Mouse (Mus musculus): ENCODE results near the gene Foxm1. TPM values are rescaled to one million over a fixed set of nuclear protein-coding genes. Genes with fewer than 3 reads are reported as not detected.
A peak's percentile ranks its signal among the peaks of the same experiment; 100 is the strongest.

Foxm1 gene
- total and polyA plus RNA-seq, 3 experiments: 0.65 to 0.89 (median 0.80) TPM

- Histone ChIP-seq H3K27ac (no peak overlapping the region), H3K79me2 (replicated peaks; ENCODE audit: control insufficient read depth, insufficient read depth, low read length) (no peaks in the 10 kb centered on the region), H3K36me3 (ENCODE audit: control insufficient read depth, insufficient read depth, low read length) (no peaks in the 10 kb centered on the region), H3K9ac (ENCODE audit: low read depth, low read length) (no peak overlapping the region), H3K4me1 (ENCODE audit: control insufficient read depth, insufficient read depth, low read length) (peaks cover 2% of the 10 kb centered on the region), H3K4me3 (no peak overlapping the region), H3K27me3 (ENCODE audit: control insufficient read depth, insufficient read depth, low read length) (no peaks in the 10 kb centered on the region)
- no peak for DNase-seq
- 85% methylated on average over 3 of the region's 3 CpGs for WGBS
- no peak for TF ChIP-seq CTCF (IDR thresholded peaks at IDR 0.05)
- no peak for TF ChIP-seq POLR2A (IDR thresholded peaks at IDR 0.05; ENCODE audit: insufficient read depth, low read depth, low read length)
- no peak for TF ChIP-seq EP300 (IDR thresholded peaks at IDR 0.05; ENCODE audit: insufficient read depth, low read depth, low read length)
- intact Hi-C loops (cut with DNase I): no loop called here
These were observed 58.7 kb downstream of the Foxm1 start for GRCm38 (mm10) chr6:128421480-128421879.

GRCm38 (mm10) chr6:128423496-128424268 is 60.9 kb downstream of the Foxm1 start:
- WGBS: 46% methylated on average over 15 of the region's 16 CpGs
- H3K9ac ChIP-seq (ENCODE audit: low read depth, low read length): no peak overlapping the region
- H3K27ac ChIP-seq: peak overlapping the region; percentile 100
- TF ChIP-seq EP300 (IDR thresholded peaks at IDR 0.05; ENCODE audit: insufficient read depth, low read depth, low read length): no peak
- TF ChIP-seq POLR2A (IDR thresholded peaks at IDR 0.05; ENCODE audit: insufficient read depth, low read depth, low read length): no peak
- no peak for TF ChIP-seq CTCF (IDR thresholded peaks at IDR 0.05)
- no peak for DNase-seq
- peaks cover 2% of the 10 kb centered on the region for H3K4me1 ChIP-seq (ENCODE audit: control insufficient read depth, insufficient read depth, low read length)
- peak overlapping the region; percentile 81 for H3K4me3 ChIP-seq
- no peaks in the 10 kb centered on the region for H3K27me3 ChIP-seq (ENCODE audit: control insufficient read depth, insufficient read depth, low read length)
- no peaks in the 10 kb centered on the region for H3K79me2 ChIP-seq (replicated peaks; ENCODE audit: control insufficient read depth, insufficient read depth, low read length)
- intact Hi-C loops (cut with DNase I): no loop called here
- H3K36me3 ChIP-seq (ENCODE audit: control insufficient read depth, insufficient read depth, low read length): no peaks in the 10 kb centered on the region

GRCm38 (mm10) chr6:128424269-128425019 is 61.7 kb downstream of the Foxm1 start, which contains the start of gene Itfg2:
Gene Itfg2 (minus strand): TSS chr6:128424931.
- under 1% methylated on average over 42 of the region's 42 CpGs for WGBS
- peak within 1 kb of the TSS; percentile 80 for H3K9ac ChIP-seq (ENCODE audit: low read depth, low read length)
- DNase-seq: peak; percentile 95 to 97
- H3K27me3 ChIP-seq (ENCODE audit: control insufficient read depth, insufficient read depth, low read length): no peaks in the 10 kb centered on the region
- intact Hi-C loops (cut with DNase I): no loop called here
- peak within 1 kb of the TSS; percentile 100 for H3K27ac ChIP-seq
- TF ChIP-seq EP300 (IDR thresholded peaks at IDR 0.05; ENCODE audit: insufficient read depth, low read depth, low read length) (peak; percentile 52), POLR2A (IDR thresholded peaks at IDR 0.05; ENCODE audit: insufficient read depth, low read depth, low read length) (peak; percentile 95), CTCF (IDR thresholded peaks at IDR 0.05) (no peak)
- H3K4me3 ChIP-seq: peak within 1 kb of the TSS; percentile 81
- peaks cover 2% of the 10 kb centered on the region for H3K4me1 ChIP-seq (ENCODE audit: control insufficient read depth, insufficient read depth, low read length)
- no peaks in the 10 kb centered on the region for H3K79me2 ChIP-seq (replicated peaks; ENCODE audit: control insufficient read depth, insufficient read depth, low read length)
- H3K36me3 ChIP-seq (ENCODE audit: control insufficient read depth, insufficient read depth, low read length): no peaks in the 10 kb centered on the region

GRCm38 (mm10) chr6:128425046-128425445 is 62.3 kb downstream of the Foxm1 start:
- H3K36me3 ChIP-seq (ENCODE audit: control insufficient read depth, insufficient read depth, low read length): no peaks in the 10 kb centered on the region
- DNase-seq: no peak
- no peaks in the 10 kb centered on the region for H3K79me2 ChIP-seq (replicated peaks; ENCODE audit: control insufficient read depth, insufficient read depth, low read length)
- H3K27ac ChIP-seq: peak overlapping the region; percentile 100
- no peaks in the 10 kb centered on the region for H3K27me3 ChIP-seq (ENCODE audit: control insufficient read depth, insufficient read depth, low read length)
- H3K4me3 ChIP-seq: peak overlapping the region; percentile 81
- H3K9ac ChIP-seq (ENCODE audit: low read depth, low read length): no peak overlapping the region
- intact Hi-C loops (cut with DNase I): no loop called here
- TF ChIP-seq CTCF (IDR thresholded peaks at IDR 0.05) (no peak), EP300 (IDR thresholded peaks at IDR 0.05; ENCODE audit: insufficient read depth, low read depth, low read length) (no peak), POLR2A (IDR thresholded peaks at IDR 0.05; ENCODE audit: insufficient read depth, low read depth, low read length) (no peak)
- H3K4me1 ChIP-seq (ENCODE audit: control insufficient read depth, insufficient read depth, low read length): peaks cover 2% of the 10 kb centered on the region
- WGBS: 18% methylated on average over 9 of the region's 9 CpGs

Other genes with a start within 250 kb of the Foxm1 start
- gene Tspan9, start 219.4 kb upstream of the Foxm1 start, total RNA-seq (2021): 100 to 1,000 TPM in 1 of 2 experiments, 10 to 100 TPM in 1; 84.9 to 104 TPM
- gene Tspan9, start 219.4 kb upstream of the Foxm1 start, polyA plus RNA-seq (2012; rRNA removed): 88.5 and 127 TPM in 2 replicates
- gene Tead4, start 62.1 kb upstream of the Foxm1 start, total RNA-seq (2021): 1 to 10 TPM; 3.3 to 3.7 TPM
- gene Tead4, start 62.1 kb upstream of the Foxm1 start, polyA plus RNA-seq (2012; rRNA removed): 0.98 and 1.8 TPM in 2 replicates
- gene Tulp3, start 7.1 kb upstream of the Foxm1 start, total RNA-seq (2021): 1 to 10 TPM; 5.4 to 6.4 TPM
- gene Tulp3, start 7.1 kb upstream of the Foxm1 start, polyA plus RNA-seq (2012; rRNA removed): 10.2 and 11.2 TPM in 2 replicates
- gene Rhno1, start 56 bp upstream of the Foxm1 start, total RNA-seq (2021): 1 to 10 TPM; 7.8 to 9.2 TPM
- 5.8 and 6.6 TPM in 2 replicates for gene Rhno1, start 56 bp upstream of the Foxm1 start, polyA plus RNA-seq (2012; rRNA removed)
- not detected for gene Tex52, start 12.5 kb downstream of the Foxm1 start, total RNA-seq (2021)
- 0.12 TPM in 1 of 2 replicates, not detected in the other for gene Tex52, start 12.5 kb downstream of the Foxm1 start, polyA plus RNA-seq (2012; rRNA removed)
- gene Gm44596, start 12.5 kb downstream of the Foxm1 start, total RNA-seq (2021): not detected
- not detected in 2 replicates for gene Gm44596, start 12.5 kb downstream of the Foxm1 start, polyA plus RNA-seq (2012; rRNA removed)
- 1 to 10 TPM; 1.6 to 2.4 TPM for gene Nrip2, start 36.3 kb downstream of the Foxm1 start, total RNA-seq (2021)
- 2.6 and 3.6 TPM in 2 replicates for gene Nrip2, start 36.3 kb downstream of the Foxm1 start, polyA plus RNA-seq (2012; rRNA removed)
- gene Itfg2, start 62.0 kb downstream of the Foxm1 start, total RNA-seq (2021): 10 to 100 TPM; 17.0 to 21.2 TPM
- 11.9 and 21.5 TPM in 2 replicates for gene Itfg2, start 62.0 kb downstream of the Foxm1 start, polyA plus RNA-seq (2012; rRNA removed)
- 100 to 1,000 TPM; 351 to 359 TPM for gene Fkbp4, start 75.7 kb downstream of the Foxm1 start, total RNA-seq (2021)
- 206 and 250 TPM in 2 replicates for gene Fkbp4, start 75.7 kb downstream of the Foxm1 start, polyA plus RNA-seq (2012; rRNA removed)
- 1 to 10 TPM; 1.9 to 3.0 TPM for gene Pzp, start 163.8 kb downstream of the Foxm1 start, total RNA-seq (2021)
- 0.57 and 2.0 TPM in 2 replicates for gene Pzp, start 163.8 kb downstream of the Foxm1 start, polyA plus RNA-seq (2012; rRNA removed)
- not detected for gene A2ml1, start 218.6 kb downstream of the Foxm1 start, total RNA-seq (2021)
- gene A2ml1, start 218.6 kb downstream of the Foxm1 start, polyA plus RNA-seq (2012; rRNA removed): 1.6 TPM in 1 of 2 replicates, not detected in the other

Data from heart, adult 2 months (tissue).